Mouse (Mus musculus): ENCODE measurements around the gene Grid2.

- no peak for TF ChIP-seq CTCF (IDR thresholded peaks at IDR 0.05; ENCODE audit: extremely low read depth, insufficient read length, insufficient replicate concordance, low read depth, low read length)
- no peak for TF ChIP-seq POLR2A (IDR thresholded peaks at IDR 0.05; ENCODE audit: low read depth, low read length)
Observed at GRCm38 (mm10) chr6:64490313-64491067, 1234.8 kb downstream of the Grid2 start.
